Mouse (Mus musculus) megakaryocyte-erythroid progenitor cell, adult 5-6 weeks (primary cell): ENCODE data around the gene Mr1. TPM values are rescaled to one million over a fixed set of nuclear protein-coding genes. Genes with fewer than 3 reads are reported as not detected.

ENCODE experiments used
- ATAC-seq: replicated peaks from 2 replicates; pipeline ENCODE4 v1.8.0; 2016; ENCODE audit warnings: mild to moderate bottlenecking, inconsistent platforms; ENCODE audit not compliant: severe bottlenecking, poor library complexity, low FRiP score, low TSS enrichment
- total RNA-seq, 2 experiments: library from RNA; stranded (forward) in 1 of 2; stranded (reverse) in 1 of 2; fragments of 200-1000, 215-1000 nt in 1 of 2; fragments of >200 nt in 1 of 2; fragmentation: Nextera tagmentation in 1 of 2; gene quantifications; 2 replicates each; pipeline ENCODE4 v1.2.3; 2014 to 2017

The Mr1 gene
- total RNA-seq, 2 experiments from 2014 or later: 6.2 to 7.8 TPM

GRCm38 (mm10) chr1:155098486-155099279 is 47.9 kb downstream of the Mr1 start:
- 0 out of 2 replicates have a peak, but pooled peaks have one; percentile 6 for ATAC-seq

GRCm38 (mm10) chr1:155097931-155098485 is 48.6 kb downstream of the Mr1 start:
- ATAC-seq: peak; percentile 13

- peak; percentile 65 for ATAC-seq
Measured at GRCm38 (mm10) chr1:155097354-155097753, 49.3 kb downstream of the Mr1 start.

GRCm38 (mm10) chr1:155096620-155097261 is 49.9 kb downstream of the Mr1 start:
- no peak for ATAC-seq

- ATAC-seq: no peak
Measured at GRCm38 (mm10) chr1:155093971-155094707, 52.5 kb downstream of the Mr1 start.

- ATAC-seq: no peak
Measured at GRCm38 (mm10) chr1:155093145-155093791, 53.3 kb downstream of the Mr1 start.

- no peak for ATAC-seq
Measured at GRCm38 (mm10) chr1:155091842-155092800, 54.5 kb downstream of the Mr1 start.

GRCm38 (mm10) chr1:155091374-155091841 is 55.2 kb downstream of the Mr1 start:
- ATAC-seq: no peak

- no peak for ATAC-seq
Measured at GRCm38 (mm10) chr1:155090736-155091135, 55.9 kb downstream of the Mr1 start.

GRCm38 (mm10) chr1:155090327-155090726 is 56.3 kb downstream of the Mr1 start:
- ATAC-seq: no peak

- ATAC-seq: no peak
Measured at GRCm38 (mm10) chr1:155088847-155089603, 57.6 kb downstream of the Mr1 start.

- ATAC-seq: no peak
Measured at GRCm38 (mm10) chr1:155088046-155088445, 58.6 kb downstream of the Mr1 start.

- ATAC-seq: no peak
Measured at GRCm38 (mm10) chr1:155086893-155087292, 59.7 kb downstream of the Mr1 start.

GRCm38 (mm10) chr1:155086416-155086815 is 60.2 kb downstream of the Mr1 start:
- no peak for ATAC-seq

GRCm38 (mm10) chr1:155084839-155085238 is 61.8 kb downstream of the Mr1 start:
- ATAC-seq: peak; percentile 73

- peak; percentile 45 for ATAC-seq
Measured at GRCm38 (mm10) chr1:155083271-155084265, 63.0 kb downstream of the Mr1 start.

- no peak for ATAC-seq
Measured at GRCm38 (mm10) chr1:155082965-155083268, 63.7 kb downstream of the Mr1 start.
